Mouse (Mus musculus): ENCODE results near the gene Prl8a1. TPM values are rescaled to one million over a fixed set of nuclear protein-coding genes. Genes with fewer than 3 reads are reported as not detected.

Prl8a1 gene
- polyA plus RNA-seq (2014; fragmentation: Nextera tagmentation; extraction: Ambion mirVana): not detected in 2 replicates

DNA sequence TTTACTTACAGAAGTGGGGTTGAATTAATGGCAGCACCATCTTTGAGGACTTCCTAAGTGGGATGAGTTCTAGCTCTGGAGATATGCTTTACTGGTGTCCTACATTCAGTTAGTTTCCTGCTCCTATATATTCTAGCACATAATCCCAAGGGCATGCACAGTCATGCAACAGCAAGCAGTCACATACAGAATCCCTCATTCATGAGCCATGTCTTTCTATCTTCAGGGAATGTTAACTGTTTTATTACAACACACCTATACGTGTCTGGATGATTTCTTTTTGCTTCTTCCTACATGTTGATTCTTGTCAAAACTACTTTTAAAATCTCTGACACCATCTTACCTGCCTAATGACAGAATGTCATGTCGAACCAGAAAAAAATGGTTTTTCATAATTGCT, at the start of gene Prl8a1:
TSS of gene Prl8a1 (minus strand) at position 101 of the 400 bp plus-strand sequence.
- no peak for DNase-seq (ENCODE audit: low spot score)
- Histone ChIP-seq H3K4me3 (replicated peaks; ENCODE audit: low read length) (no peak within 1 kb of the TSS), H3K27ac (no peak within 1 kb of the TSS), H3K9me3 (ENCODE audit: control insufficient read depth, low read length) (no peaks in the 10 kb centered on the region), H3K4me1 (replicated peaks; ENCODE audit: control insufficient read depth, insufficient read depth, low read length) (no peaks in the 10 kb centered on the region), H3K9ac (no peak within 1 kb of the TSS), H3K4me2 (replicated peaks) (no peak within 1 kb of the TSS), H3K27me3 (ENCODE audit: control insufficient read depth, insufficient read depth, low read length) (no peaks in the 10 kb centered on the region), H3K36me3 (replicated peaks; ENCODE audit: control insufficient read depth, insufficient read depth) (no peaks in the 10 kb centered on the region)
- no peak for ATAC-seq (ENCODE audit: low FRiP score)
- 87% methylated on average over 2 of the region's 2 CpGs for WGBS

DNA sequence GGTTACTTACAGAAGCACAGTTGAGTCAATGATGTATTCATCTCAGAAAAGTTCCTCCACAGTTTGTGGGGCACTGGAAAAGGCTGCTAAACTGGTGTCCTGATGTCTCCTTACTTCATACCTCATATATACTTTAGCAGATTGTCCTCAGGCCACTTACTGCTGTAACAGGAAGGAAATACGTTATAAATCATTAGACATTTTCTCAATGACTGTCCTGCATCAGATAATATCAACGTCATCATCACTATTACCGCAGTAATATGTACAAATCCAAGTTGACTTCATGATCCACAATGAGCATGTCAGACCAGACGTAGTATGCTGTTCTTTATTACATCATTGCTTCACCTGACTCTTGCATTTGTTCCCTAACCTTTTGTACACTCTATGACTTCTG, 28.5 kb upstream of the Prl8a1 start, which contains the start of gene Prl7b1:
TSS of gene Prl7b1 (minus strand) at position 101 of the 400 bp plus-strand sequence.
- Histone ChIP-seq H3K4me3 (replicated peaks; ENCODE audit: low read length) (no peak within 1 kb of the TSS), H3K27ac (no peak within 1 kb of the TSS), H3K27me3 (ENCODE audit: control insufficient read depth, insufficient read depth, low read length) (no peaks in the 10 kb centered on the region), H3K9me3 (ENCODE audit: control insufficient read depth, low read length) (no peaks in the 10 kb centered on the region), H3K4me2 (replicated peaks) (no peak within 1 kb of the TSS), H3K9ac (no peak within 1 kb of the TSS), H3K36me3 (replicated peaks; ENCODE audit: control insufficient read depth, insufficient read depth) (no peaks in the 10 kb centered on the region), H3K4me1 (replicated peaks; ENCODE audit: control insufficient read depth, insufficient read depth, low read length) (no peaks in the 10 kb centered on the region)
- DNase-seq (ENCODE audit: low spot score) (no peak), ATAC-seq (ENCODE audit: low FRiP score) (no peak)
- WGBS: 86% methylated on average over 4 of the region's 4 CpGs

DNA sequence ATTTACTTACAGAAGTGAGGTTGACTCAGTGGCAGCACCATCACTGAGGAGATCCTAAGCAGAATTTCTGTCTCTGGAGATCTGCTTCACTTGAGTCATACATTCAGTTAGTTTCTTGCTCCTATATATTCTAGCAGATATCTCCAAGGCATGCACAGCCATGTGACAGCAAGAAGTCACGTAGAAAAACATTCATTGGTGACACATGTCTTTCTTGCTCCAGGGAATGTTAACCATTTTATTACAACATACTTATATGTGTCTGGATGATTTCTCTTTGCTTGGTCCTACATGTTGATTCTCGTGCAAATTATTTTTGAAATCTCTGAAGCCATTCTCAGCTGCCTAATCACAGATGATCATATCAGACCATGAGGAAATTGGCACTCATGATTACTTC, 17.5 kb downstream of the Prl8a1 start, which contains the start of gene Prl8a9:
TSS of gene Prl8a9 (minus strand) at position 101 of the 400 bp plus-strand sequence.
- Histone ChIP-seq H3K4me3 (replicated peaks; ENCODE audit: low read length) (no peak within 1 kb of the TSS), H3K4me1 (replicated peaks; ENCODE audit: control insufficient read depth, insufficient read depth, low read length) (no peaks in the 10 kb centered on the region), H3K27ac (no peak within 1 kb of the TSS)

DNA sequence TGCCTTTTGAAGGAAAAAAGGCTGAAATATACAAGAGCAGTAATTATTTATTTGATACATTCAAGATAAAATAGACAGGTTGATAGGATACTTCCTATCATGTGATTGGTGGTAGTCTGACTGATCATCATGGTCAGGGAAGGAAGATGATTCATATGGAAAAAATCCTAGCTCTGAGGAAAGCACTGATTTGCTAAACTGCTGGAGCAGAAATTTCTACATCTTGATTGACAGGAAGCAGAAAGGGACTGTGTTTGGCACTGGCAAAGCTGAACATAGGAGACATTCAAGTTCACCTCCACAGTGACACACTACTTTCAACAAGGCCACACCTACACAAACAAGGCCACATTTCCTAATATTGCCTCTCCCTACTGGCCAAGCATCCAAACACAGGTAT, 28.6 kb downstream of the Prl8a1 start:
- Histone ChIP-seq H3K9me3 (ENCODE audit: control insufficient read depth, low read length) (no peaks in the 10 kb centered on the region), H3K27ac (no peak overlapping the region), H3K4me2 (replicated peaks) (no peak overlapping the region), H3K27me3 (ENCODE audit: control insufficient read depth, insufficient read depth, low read length) (no peaks in the 10 kb centered on the region), H3K4me1 (replicated peaks; ENCODE audit: control insufficient read depth, insufficient read depth, low read length) (no peaks in the 10 kb centered on the region), H3K4me3 (replicated peaks; ENCODE audit: low read length) (no peak overlapping the region), H3K36me3 (replicated peaks; ENCODE audit: control insufficient read depth, insufficient read depth) (no peaks in the 10 kb centered on the region), H3K9ac (no peak overlapping the region)
- DNase-seq (ENCODE audit: low spot score) (no peak), ATAC-seq (ENCODE audit: low FRiP score) (no peak)

More for the DNA sequence above, 17.5 kb downstream of the Prl8a1 start, which contains the start of gene Prl8a9:
- Histone ChIP-seq H3K36me3 (replicated peaks; ENCODE audit: control insufficient read depth, insufficient read depth) (no peaks in the 10 kb centered on the region), H3K27me3 (ENCODE audit: control insufficient read depth, insufficient read depth, low read length) (no peaks in the 10 kb centered on the region), H3K9me3 (ENCODE audit: control insufficient read depth, low read length) (no peaks in the 10 kb centered on the region), H3K9ac (no peak within 1 kb of the TSS), H3K4me2 (replicated peaks) (no peak within 1 kb of the TSS)
- DNase-seq (ENCODE audit: low spot score): no peak
- ATAC-seq (ENCODE audit: low FRiP score): no peak
- WGBS: 83% methylated on average over 2 of the region's 2 CpGs

Other genes starting within 250 kb of the Prl8a1 start
- gene Prl8a2, start 236.5 kb downstream of the Prl8a1 start, polyA plus RNA-seq (2014; fragmentation: Nextera tagmentation; extraction: Ambion mirVana): not detected in 2 replicates
- gene Prl2b1, start 191.3 kb downstream of the Prl8a1 start, polyA plus RNA-seq (2014; fragmentation: Nextera tagmentation; extraction: Ambion mirVana): not detected in 2 replicates
- gene Prl8a6, start 143.5 kb downstream of the Prl8a1 start, polyA plus RNA-seq (2014; fragmentation: Nextera tagmentation; extraction: Ambion mirVana): not detected in 2 replicates
- not detected in 2 replicates for gene Prl8a8, start 69.0 kb downstream of the Prl8a1 start, polyA plus RNA-seq (2014; fragmentation: Nextera tagmentation; extraction: Ambion mirVana)
- not detected in 2 replicates for gene Prl8a9, start 17.6 kb downstream of the Prl8a1 start, polyA plus RNA-seq (2014; fragmentation: Nextera tagmentation; extraction: Ambion mirVana)
- not detected in 2 replicates for gene Prl7b1, start 28.4 kb upstream of the Prl8a1 start, polyA plus RNA-seq (2014; fragmentation: Nextera tagmentation; extraction: Ambion mirVana)
- not detected in 2 replicates for gene Prl7a1, start 60.3 kb upstream of the Prl8a1 start, polyA plus RNA-seq (2014; fragmentation: Nextera tagmentation; extraction: Ambion mirVana)
- gene Prl7a2, start 85.9 kb upstream of the Prl8a1 start, polyA plus RNA-seq (2014; fragmentation: Nextera tagmentation; extraction: Ambion mirVana): not detected in 2 replicates
- gene Prl7d1, start 134.6 kb upstream of the Prl8a1 start, polyA plus RNA-seq (2014; fragmentation: Nextera tagmentation; extraction: Ambion mirVana): not detected in 2 replicates
- gene Prl7c1, start 198.6 kb upstream of the Prl8a1 start, polyA plus RNA-seq (2014; fragmentation: Nextera tagmentation; extraction: Ambion mirVana): not detected in 2 replicates
- gene Prl2a1, start 219.5 kb upstream of the Prl8a1 start, polyA plus RNA-seq (2014; fragmentation: Nextera tagmentation; extraction: Ambion mirVana): not detected in 2 replicates

All from hindbrain, embryonic 14.5 days (tissue).